In the genomic region with DNA sequence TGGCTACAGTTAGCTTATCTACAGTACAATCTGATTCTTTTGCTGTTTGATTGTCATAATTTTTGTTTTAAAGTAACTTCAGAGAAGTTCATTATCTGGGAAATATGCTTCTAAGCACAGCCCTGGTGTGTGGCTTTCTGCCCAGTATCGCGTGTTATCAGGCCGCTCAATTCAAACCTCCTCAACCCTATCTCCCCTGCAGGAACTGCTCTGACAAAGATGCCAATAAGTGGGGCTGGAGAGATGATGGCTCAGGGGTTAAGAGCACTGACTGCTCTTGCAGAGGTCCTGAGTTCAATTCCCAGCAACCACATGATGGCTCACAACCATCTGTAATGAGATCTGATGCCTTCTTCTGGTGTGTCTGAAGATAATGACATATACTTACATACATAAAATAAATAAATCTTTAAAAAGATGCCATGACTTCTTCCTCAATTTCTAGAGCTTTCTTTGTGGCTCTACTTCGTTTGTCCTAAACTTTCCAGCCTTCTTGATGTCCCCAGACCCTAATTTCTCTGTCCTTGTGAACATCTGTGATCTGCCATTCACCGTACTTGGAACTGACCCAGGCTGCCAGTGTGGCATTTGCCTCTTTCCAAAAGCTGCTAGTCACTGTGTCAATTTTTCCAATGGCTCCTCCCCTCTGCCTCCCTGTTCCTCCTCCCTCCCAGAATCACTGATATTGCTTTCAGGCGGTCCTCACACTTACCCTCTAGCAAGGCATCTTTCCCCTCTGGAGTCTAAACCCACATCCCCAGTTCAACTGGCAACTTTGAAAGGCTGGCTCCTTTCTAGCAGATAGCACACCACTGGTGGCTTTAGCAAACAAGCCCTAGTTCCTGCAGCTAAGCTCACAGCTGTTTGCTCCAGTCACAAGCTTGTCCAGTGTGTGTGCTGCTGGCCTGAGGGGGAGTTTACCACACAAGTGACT, we compare ENCODE assay signal across 26 mouse cellular contexts. TPM values are rescaled to one million over a fixed set of nuclear protein-coding genes. Genes with fewer than 3 reads are reported as not detected.
DNase-seq lines count a peak whose midpoint lies in the region; ATAC-seq and TF ChIP-seq lines count a peak whose summit lies in the region.
"Had no signal": no experiment of that assay in that cellular context is flagged by ENCODE, and none has a peak within 500 bp of the region (broad histone marks: within the 10 kb centered on the region; RNA-seq: fewer than 3 reads in every experiment).

No protein-coding gene starts in this region.

- TF ChIP-seq RAD21 in MEL (IDR thresholded peaks at IDR 0.05; ENCODE audit: low read depth, low read length): no peak

- H3K9me3 ChIP-seq in MEL (replicated peaks; ENCODE audit: insufficient read depth, low read length): no peaks in the 10 kb centered on the region
- 0 out of 2 replicates have a peak, but pooled peaks cover 2% of the 10 kb centered on the region for H3K9me3 ChIP-seq in liver, embryonic 16.5 days (replicated peaks; ENCODE audit: control insufficient read depth, low read length)
- no peaks in the 10 kb centered on the region for H3K9me3 ChIP-seq in forebrain, embryonic 10.5 days
- no peaks in the 10 kb centered on the region for H3K9me3 ChIP-seq in forebrain, embryonic 15.5 days
- H3K9me3 ChIP-seq: embryonic facial prominence, embryonic 13.5 days; hindbrain, embryonic 13.5 days; limb, embryonic 15.5 days; midbrain, embryonic 12.5 days had no signal

- DNase-seq in MEL (ENCODE audit: low read depth, low spot score) (peak; percentile 95), MEL-GATA-1-ER (ENCODE audit: extremely low read depth, low read depth) (peak; percentile 92), liver (peak; percentile 65)
- DNase-seq in forebrain, embryonic 10.5 days (ENCODE audit: extremely low spot score, low spot score): no peak
- no peak for DNase-seq in lung, postnatal 14 days
- DNase-seq: cerebellum, adult 2 months; gastrocnemius, postnatal 25 days; kidney, adult 18-20 months; layer of hippocampus, adult 9-11 months had no signal

- H3K4me2 ChIP-seq in liver, embryonic 16.5 days (ENCODE audit: low read depth, low read length): no peak overlapping the region
- H3K4me2 ChIP-seq in forebrain, embryonic 15.5 days (replicated peaks): no peak overlapping the region
- H3K4me2 ChIP-seq: embryonic facial prominence, embryonic 13.5 days; hindbrain, embryonic 13.5 days; limb, embryonic 15.5 days; midbrain, embryonic 12.5 days had no signal

- peak; percentile 84 to 91 for TF ChIP-seq EP300 in MEL (IDR thresholded peaks at IDR 0.05; ENCODE audit: low read depth in 1 of 2, low read length in 2 of 2)

- peaks cover 0 to 10% of the 10 kb centered on the region in 2 experiments; a peak in 2 of 4 replicates for H3K36me3 ChIP-seq in MEL (ENCODE audit: control insufficient read depth in 1 of 2, insufficient read depth in 2 of 2, low read length in 2 of 2)
- H3K36me3 ChIP-seq in liver, embryonic 16.5 days (ENCODE audit: control insufficient read depth, insufficient read depth): no peaks in the 10 kb centered on the region
- no peaks in the 10 kb centered on the region for H3K36me3 ChIP-seq in forebrain, embryonic 10.5 days (replicated peaks)
- H3K36me3 ChIP-seq in forebrain, embryonic 15.5 days: no peaks in the 10 kb centered on the region
- H3K36me3 ChIP-seq: embryonic facial prominence, embryonic 13.5 days; hindbrain, embryonic 13.5 days; limb, embryonic 15.5 days; midbrain, embryonic 12.5 days had no signal

- H3K27me3 ChIP-seq in MEL (ENCODE audit: control insufficient read depth in 1 of 2, insufficient read depth in 2 of 2, low read length in 2 of 2): no peaks in the 10 kb centered on the region
- peaks cover 14% of the 10 kb centered on the region for H3K27me3 ChIP-seq in liver, embryonic 16.5 days (ENCODE audit: control insufficient read depth, insufficient read depth, low read depth, low read length)
- H3K27me3 ChIP-seq in forebrain, embryonic 10.5 days (ENCODE audit: poor library complexity, severe bottlenecking): peaks cover 49% of the 10 kb centered on the region
- peaks cover 20% of the 10 kb centered on the region for H3K27me3 ChIP-seq in forebrain, embryonic 15.5 days

- no peak for TF ChIP-seq CTCF in MEL (IDR thresholded peaks at IDR 0.05 in 2 of 3, conservative IDR thresholded peaks at IDR 0.05 in 1 of 3; ENCODE audit: control insufficient read depth in 1 of 3, insufficient read depth in 1 of 3, low read depth in 2 of 3, low read length in 3 of 3, poor library complexity in 1 of 3, severe bottlenecking in 1 of 3)

- no peak for TF ChIP-seq POLR2A in MEL (IDR thresholded peaks at IDR 0.05; ENCODE audit: control insufficient read depth in 1 of 2, insufficient read depth in 1 of 2, low read depth in 1 of 2, low read length in 2 of 2, poor library complexity in 1 of 2)

- peaks cover 2 to 26% of the 10 kb centered on the region in 2 experiments; a peak in 3 of 4 replicates for H3K4me1 ChIP-seq in MEL (ENCODE audit: control insufficient read depth in 1 of 2, insufficient read depth in 2 of 2, low read length in 2 of 2)
- H3K4me1 ChIP-seq in liver, embryonic 16.5 days (ENCODE audit: control insufficient read depth, low read depth, low read length): no peaks in the 10 kb centered on the region
- H3K4me1 ChIP-seq in forebrain, embryonic 10.5 days: peaks cover 2% of the 10 kb centered on the region; the same call in 1 of the 2 replicates
- no peaks in the 10 kb centered on the region for H3K4me1 ChIP-seq in forebrain, embryonic 15.5 days
- H3K4me1 ChIP-seq: hindbrain, embryonic 13.5 days; midbrain, embryonic 12.5 days had no signal

- no peak overlapping the region; a peak in 1 of 4 replicates for H3K4me3 ChIP-seq in MEL (ENCODE audit: control insufficient read depth in 1 of 2, insufficient read depth in 1 of 2, low read depth in 2 of 2, low read length in 2 of 2)
- no peak overlapping the region for H3K4me3 ChIP-seq in liver, embryonic 16.5 days (ENCODE audit: low read depth, low read length)
- H3K4me3 ChIP-seq in forebrain, embryonic 10.5 days: no peak overlapping the region
- no peak overlapping the region for H3K4me3 ChIP-seq in forebrain, embryonic 15.5 days
- H3K4me3 ChIP-seq: embryonic facial prominence, embryonic 13.5 days; erythroblast, embryonic 14.5 days; hindbrain, embryonic 13.5 days; left cerebral cortex, adult 2 months; limb, embryonic 15.5 days; midbrain, embryonic 12.5 days had no signal

- no peaks in the 10 kb centered on the region for H3K79me2 ChIP-seq in MEL (ENCODE audit: control insufficient read depth, insufficient read depth, low read length, poor library complexity)

- ATAC-seq in liver, embryonic 16.5 days (ENCODE audit: low read depth): peak; percentile 80
- ATAC-seq in forebrain, embryonic 15.5 days (replicated peaks): no peak
- ATAC-seq: forebrain, embryonic 14.5 days; inflammation-experienced regulatory T-cells, adult 6 months had no signal

- WGBS in liver, embryonic 16.5 days (ENCODE audit: insufficient replicate concordance): 25% methylated on average over 6 of the region's 6 CpGs
- WGBS in forebrain, embryonic 10.5 days: 73% methylated on average over 6 of the region's 6 CpGs
- 55% methylated on average over 6 of the region's 6 CpGs for WGBS in forebrain, embryonic 15.5 days

- H3K27ac ChIP-seq in MEL (ENCODE audit: control insufficient read depth, low read depth, low read length): peak overlapping the region; percentile 94
- no peak overlapping the region for H3K27ac ChIP-seq in liver, embryonic 16.5 days (ENCODE audit: low read length)
- H3K27ac ChIP-seq in forebrain, embryonic 10.5 days: no peak overlapping the region
- no peak overlapping the region for H3K27ac ChIP-seq in forebrain, embryonic 15.5 days (replicated peaks)
- H3K27ac ChIP-seq: embryonic facial prominence, embryonic 13.5 days; hindbrain, embryonic 13.5 days; left cerebral cortex, adult 2 months; limb, embryonic 15.5 days; macrophage; midbrain, embryonic 12.5 days had no signal

- H3K9ac ChIP-seq in MEL (ENCODE audit: control insufficient read depth, low read depth, low read length, poor library complexity, severe bottlenecking): peak overlapping the region; percentile 22; the same call in 1 of the 2 replicates
- H3K9ac ChIP-seq in liver, embryonic 16.5 days (ENCODE audit: low read depth, low read length): no peak overlapping the region
- H3K9ac ChIP-seq in forebrain, embryonic 15.5 days (replicated peaks): no peak overlapping the region
- H3K9ac ChIP-seq: embryonic facial prominence, embryonic 13.5 days; hindbrain, embryonic 13.5 days; limb, embryonic 15.5 days; midbrain, embryonic 12.5 days had no signal

TF ChIP-seq in MEL, 35 proteins besides CTCF, POLR2A, EP300 and RAD21 (continues in another document):
- TF ChIP-seq SMC3 (IDR thresholded peaks at IDR 0.05; ENCODE audit: low read depth, low read length) (no peak), USF1 (IDR thresholded peaks at IDR 0.05; ENCODE audit: low read depth, low read length) (no peak), ZNF384 (IDR thresholded peaks at IDR 0.05; ENCODE audit: low read depth, low read length) (no peak), TAL1 (IDR thresholded peaks at IDR 0.05; ENCODE audit: low read length) (peak; percentile 53), RCOR1 (IDR thresholded peaks at IDR 0.05; ENCODE audit: low read depth, low read length) (peak; percentile 83), ZC3H11A (IDR thresholded peaks at IDR 0.05; ENCODE audit: low read depth, low read length) (no peak), POLR2AphosphoS5 (IDR thresholded peaks at IDR 0.05; ENCODE audit: borderline replicate concordance, low read depth, low read length) (no peak), BHLHE40 (IDR thresholded peaks at IDR 0.05; ENCODE audit: borderline replicate concordance, low read depth, low read length) (no peak), HCFC1 (IDR thresholded peaks at IDR 0.05; ENCODE audit: low read depth, low read length) (no peak), MEF2A (IDR thresholded peaks at IDR 0.05; ENCODE audit: extremely low read depth, insufficient replicate concordance, low read depth, low read length, poor library complexity, severe bottlenecking) (no peak), MAX (IDR thresholded peaks at IDR 0.05; ENCODE audit: low read length) (no peak)

RNA-seq across cellular contexts. Expression of a gene that starts 11.4 kb away (rescaled TPM):
- not detected in 2 replicates for total RNA-seq in MEL (2012; rRNA removed)
- polyA plus RNA-seq in MEL (2012; ENCODE audit: insufficient read depth in 1 of 2, insufficient read length in 2 of 2, low read depth in 1 of 2, low replicate concordance in 2 of 2, missing spikeins in 1 of 2): not detected
- polyA plus RNA-seq in liver, embryonic 16.5 days (2015; fragmentation: Nextera tagmentation; extraction: Ambion mirVana): 0.19 TPM in 2 replicates
- 0.66 and 1.3 TPM in 2 replicates for polyA plus RNA-seq in forebrain, embryonic 10.5 days (2016; fragmentation: Nextera tagmentation; extraction: Ambion mirVana)
- not detected in 2 replicates for polyA plus RNA-seq in forebrain, embryonic 15.5 days (2015; fragmentation: Nextera tagmentation; extraction: Ambion mirVana)
- total RNA-seq: adrenal gland, adult 18-20 months; gastrocnemius, postnatal 25 days; heart, adult 8-10 months; heart, postnatal 25 days; left cerebral cortex, adult 2 months; left cerebral cortex, postnatal 36 days; monocyte, adult 5-6 weeks had no signal
- polyA plus RNA-seq: cerebellum, adult 2 months; erythroblast, embryonic 14.5 days; forebrain, embryonic 14.5 days; hindbrain, embryonic 13.5 days; inflammation-experienced regulatory T-cells, adult 6 months; macrophage; neural tube, embryonic 11.5 days had no signal

RNA-seq across cellular contexts. Expression of a gene that starts 25.9 kb away (rescaled TPM):
- 2.8 and 3.3 TPM in 2 replicates for total RNA-seq in MEL (2012; rRNA removed)
- polyA plus RNA-seq in MEL (2012; ENCODE audit: insufficient read depth in 1 of 2, insufficient read length in 2 of 2, low read depth in 1 of 2, low replicate concordance in 2 of 2, missing spikeins in 1 of 2): 1 to 10 TPM in 1 of 2 experiments, not detected in 1; 7.6 TPM
- 0.33 and 0.64 TPM in 2 replicates for polyA plus RNA-seq in liver, embryonic 16.5 days (2015; fragmentation: Nextera tagmentation; extraction: Ambion mirVana)
- polyA plus RNA-seq in forebrain, embryonic 10.5 days (2016; fragmentation: Nextera tagmentation; extraction: Ambion mirVana): 7.1 and 8.2 TPM in 2 replicates
- 14.1 and 16.0 TPM in 2 replicates for polyA plus RNA-seq in forebrain, embryonic 15.5 days (2015; fragmentation: Nextera tagmentation; extraction: Ambion mirVana)
- polyA plus RNA-seq: erythroblast, embryonic 14.5 days had no signal

Comparison
In these comparisons a context has a peak if more than half of its experiments do, and no peak if none do; other contexts are left out.
1. DNase-seq: peak in MEL (single experiment), MEL-GATA-1-ER (single experiment) and liver (single experiment); none in forebrain, embryonic 10.5 days (single experiment) and lung, postnatal 14 days (single experiment).